Mouse (Mus musculus) adipocyte (in vitro differentiated cells): ENCODE measurements around the gene Zbtb7a.

Experiments used
- DNase-seq: peaks from one replicate; pipeline ENCODE4 v3.0.0-alpha.2; 2016; ENCODE audit warnings: low spot score

Zbtb7a gene

GRCm38 (mm10) chr10:81139529-81139846 lies 4.5 kb downstream of the Zbtb7a start:
- no peak for DNase-seq

- no peak for DNase-seq
Measured at GRCm38 (mm10) chr10:81140005-81140404, 5.0 kb downstream of the Zbtb7a start.

- DNase-seq: no peak
Measured at GRCm38 (mm10) chr10:81140717-81141454, 5.9 kb downstream of the Zbtb7a start.

GRCm38 (mm10) chr10:81141455-81142210 lies 6.6 kb downstream of the Zbtb7a start:
- DNase-seq: no peak

- DNase-seq: no peak
Measured at GRCm38 (mm10) chr10:81142551-81142981, 7.5 kb downstream of the Zbtb7a start.

- no peak for DNase-seq
Measured at GRCm38 (mm10) chr10:81143157-81143633, 8.2 kb downstream of the Zbtb7a start.

GRCm38 (mm10) chr10:81143845-81144437 lies 8.9 kb downstream of the Zbtb7a start:
- DNase-seq: no peak

- no peak for DNase-seq
Measured at GRCm38 (mm10) chr10:81144667-81145066, 9.6 kb downstream of the Zbtb7a start.

- DNase-seq: no peak
Measured at GRCm38 (mm10) chr10:81145307-81145706, 10.3 kb downstream of the Zbtb7a start.

- DNase-seq: no peak
Measured at GRCm38 (mm10) chr10:81145778-81146177, 10.8 kb downstream of the Zbtb7a start.

GRCm38 (mm10) chr10:81146296-81146695 lies 11.3 kb downstream of the Zbtb7a start:
- DNase-seq: no peak

- no peak for DNase-seq
Measured at GRCm38 (mm10) chr10:81151261-81151660, 16.2 kb downstream of the Zbtb7a start.

- no peak for DNase-seq
Measured at GRCm38 (mm10) chr10:81152609-81153008, 17.6 kb downstream of the Zbtb7a start.

GRCm38 (mm10) chr10:81154313-81154712 lies 19.3 kb downstream of the Zbtb7a start:
- DNase-seq: no peak

- DNase-seq: no peak
Measured at GRCm38 (mm10) chr10:81154736-81155135, 19.7 kb downstream of the Zbtb7a start.

GRCm38 (mm10) chr10:81161602-81162317 lies 26.7 kb downstream of the Zbtb7a start:
- DNase-seq: no peak

- DNase-seq: no peak
Measured at GRCm38 (mm10) chr10:81162318-81162652, 27.3 kb downstream of the Zbtb7a start.

GRCm38 (mm10) chr10:81165118-81165517 lies 30.1 kb downstream of the Zbtb7a start:
- DNase-seq: no peak

- DNase-seq: peak; percentile 99
Measured at GRCm38 (mm10) chr10:81167200-81168086, 32.4 kb downstream of the Zbtb7a start, which contains the start of gene Pias4. Gene Pias4, minus strand, starts transcription at chr10:81167923.

- no peak for DNase-seq
Measured at GRCm38 (mm10) chr10:81168087-81168431, 33.0 kb downstream of the Zbtb7a start.

- DNase-seq: peak; percentile 69
Measured at GRCm38 (mm10) chr10:81168521-81169244, 33.7 kb downstream of the Zbtb7a start.
